Mouse (Mus musculus): ENCODE data around the gene Per2.

Gene Per2

GRCm38 (mm10) chr1:91458223-91458861 lies 782 bp downstream of the Per2 start:
- DNase-seq (ENCODE audit: low spot score): no peak

- no peak for DNase-seq (ENCODE audit: low spot score)
These were observed 1.4 kb downstream of the Per2 start for GRCm38 (mm10) chr1:91457698-91458097.

- DNase-seq (ENCODE audit: low spot score): no peak
These were observed 2.0 kb downstream of the Per2 start for GRCm38 (mm10) chr1:91457116-91457515.

DNA sequence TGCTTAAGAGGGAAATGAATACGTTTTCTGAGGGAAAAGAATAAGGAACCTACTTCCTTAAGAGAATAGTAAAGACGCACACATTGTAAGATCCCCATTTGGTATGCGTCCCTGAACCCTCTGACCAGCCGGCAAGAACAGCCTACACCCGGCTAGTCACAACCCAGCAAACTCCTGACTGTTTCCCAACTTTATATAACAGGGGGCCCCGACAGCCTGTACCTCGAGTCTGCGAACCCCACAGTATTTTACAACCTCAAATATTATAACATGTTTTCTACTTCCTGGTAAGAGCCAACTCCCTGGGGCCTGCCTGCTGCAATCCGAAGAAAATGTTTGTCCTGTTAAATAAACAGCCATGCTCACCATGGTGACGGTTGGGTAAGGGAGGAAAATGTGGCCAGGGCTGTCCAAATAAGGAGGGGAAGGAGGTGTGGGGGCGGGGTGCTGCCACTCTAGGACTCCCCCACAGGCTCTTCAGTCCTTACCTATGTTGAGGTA lies 2.8 kb downstream of the Per2 start:
- DNase-seq (ENCODE audit: low spot score): peak; percentile 60

- no peak for DNase-seq (ENCODE audit: low spot score)
These were observed 3.4 kb downstream of the Per2 start for GRCm38 (mm10) chr1:91455661-91456161.

- no peak for DNase-seq (ENCODE audit: low spot score)
These were observed 4.2 kb downstream of the Per2 start for GRCm38 (mm10) chr1:91454927-91455326.

DNA sequence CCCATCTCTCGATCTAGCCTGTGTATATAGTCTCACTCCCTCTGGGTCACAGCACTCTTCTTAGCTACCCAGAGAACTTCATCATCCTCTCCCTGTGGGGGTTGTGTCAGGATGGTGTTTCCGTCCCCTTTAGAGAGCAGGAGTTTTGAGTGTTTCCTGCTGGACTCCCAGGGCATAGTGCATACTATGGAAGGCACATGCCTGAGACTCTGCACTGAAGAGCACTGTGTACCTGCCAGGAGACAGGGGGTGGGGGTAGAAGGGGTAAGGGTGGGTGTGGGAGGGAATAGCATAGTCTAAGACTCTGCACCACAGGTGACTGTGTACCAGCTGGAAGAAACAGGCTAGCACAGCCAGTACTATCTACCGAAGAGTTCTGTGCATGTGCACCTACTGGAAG lies 4.8 kb downstream of the Per2 start:
- no peak for DNase-seq (ENCODE audit: low spot score)

DNA sequence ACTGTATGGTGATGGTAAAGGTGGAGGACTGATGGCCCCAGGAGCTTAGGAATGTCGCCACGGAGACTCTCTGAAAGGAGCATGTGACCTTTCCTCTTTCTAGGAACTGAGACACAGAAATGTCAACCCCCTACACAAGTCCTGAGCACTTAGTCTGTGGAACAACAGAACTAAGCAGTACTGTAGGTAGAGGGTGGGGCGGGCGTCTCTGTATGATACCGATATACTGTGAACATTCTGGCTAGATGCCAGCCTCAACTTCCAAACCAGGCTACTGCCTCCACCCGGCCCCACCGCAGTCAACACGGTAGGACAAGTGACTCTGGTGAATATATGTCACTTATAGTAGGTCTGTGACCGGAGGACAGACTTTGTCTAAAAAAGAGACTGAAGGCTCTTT lies 5.2 kb downstream of the Per2 start:
- no peak for DNase-seq (ENCODE audit: low spot score)

GRCm38 (mm10) chr1:91451547-91452084 lies 7.5 kb downstream of the Per2 start:
- no peak for DNase-seq (ENCODE audit: low spot score)

GRCm38 (mm10) chr1:91450851-91451250 lies 8.3 kb downstream of the Per2 start:
- DNase-seq (ENCODE audit: low spot score): no peak

- DNase-seq (ENCODE audit: low spot score): peak; percentile 58
These were observed 10.4 kb downstream of the Per2 start for GRCm38 (mm10) chr1:91448688-91449087.

GRCm38 (mm10) chr1:91446511-91446910 lies 12.6 kb downstream of the Per2 start:
- DNase-seq (ENCODE audit: low spot score): no peak

DNA sequence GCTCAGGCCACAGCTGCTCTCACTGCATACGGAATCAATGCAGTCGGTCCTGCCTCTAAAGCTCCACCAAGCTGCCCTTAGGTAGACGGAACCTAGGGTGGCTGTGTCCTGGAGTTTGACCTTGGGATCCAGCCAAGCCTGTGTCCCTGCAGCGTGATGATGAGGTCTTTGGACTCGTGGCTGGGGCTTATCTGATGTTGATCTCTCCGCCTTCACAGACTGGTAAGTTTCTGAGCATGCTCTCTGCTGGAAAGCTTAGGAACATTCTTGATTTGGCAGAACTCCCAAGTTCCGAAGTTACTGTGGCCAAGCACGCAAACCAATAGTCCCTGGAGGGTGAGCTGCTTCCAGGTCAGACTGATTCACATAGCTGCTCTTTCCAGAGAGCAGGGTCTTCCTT lies 13.1 kb downstream of the Per2 start:
- peak; percentile 67 for DNase-seq (ENCODE audit: low spot score)

DNA sequence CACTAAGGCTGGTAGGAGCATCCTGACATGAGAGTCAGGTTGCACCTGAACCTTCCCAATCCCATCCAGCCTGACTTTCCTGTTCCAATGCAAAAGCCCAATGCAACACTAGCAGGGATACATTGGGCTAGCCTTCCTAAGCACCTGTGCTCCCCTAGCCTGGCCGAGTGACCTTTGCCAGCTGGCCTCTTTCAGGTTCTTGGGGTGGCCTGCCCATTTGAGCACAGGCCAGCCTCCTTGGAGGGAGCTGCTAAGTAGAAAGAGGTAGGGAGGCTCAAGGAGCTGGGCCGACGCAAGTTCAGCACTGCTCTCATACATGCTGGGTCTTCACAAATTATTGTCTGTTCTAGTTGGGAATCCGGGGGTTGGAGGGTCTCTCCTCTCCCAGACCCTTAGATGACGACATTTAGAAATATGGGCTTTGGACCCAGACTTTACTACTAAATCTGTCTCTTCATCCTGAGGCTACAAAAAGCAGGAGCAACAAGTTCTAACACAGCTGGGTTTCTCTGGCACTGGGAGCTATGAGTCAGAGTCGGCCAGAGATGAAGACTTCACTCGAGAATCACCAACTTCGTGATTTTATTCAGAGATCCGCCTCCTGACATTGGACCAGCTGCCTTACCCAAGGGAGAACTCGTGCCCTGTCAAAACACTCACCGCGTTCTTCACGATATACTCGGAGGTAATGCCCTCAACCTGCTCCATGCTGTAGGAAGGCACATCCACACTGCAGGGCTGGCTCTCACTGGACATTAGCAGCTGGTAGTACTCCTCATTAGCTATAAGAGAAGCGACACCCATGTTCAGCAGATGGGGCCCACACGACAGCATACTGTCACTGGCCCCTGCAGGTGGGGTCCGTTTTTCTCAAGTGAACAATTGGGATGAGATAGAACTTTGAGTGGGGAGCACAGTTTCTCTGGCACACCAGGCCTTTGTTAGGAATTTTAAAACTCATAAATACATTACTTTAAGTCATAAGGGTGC lies 14.0 kb downstream of the Per2 start:
- DNase-seq (ENCODE audit: low spot score): no peak

DNA sequence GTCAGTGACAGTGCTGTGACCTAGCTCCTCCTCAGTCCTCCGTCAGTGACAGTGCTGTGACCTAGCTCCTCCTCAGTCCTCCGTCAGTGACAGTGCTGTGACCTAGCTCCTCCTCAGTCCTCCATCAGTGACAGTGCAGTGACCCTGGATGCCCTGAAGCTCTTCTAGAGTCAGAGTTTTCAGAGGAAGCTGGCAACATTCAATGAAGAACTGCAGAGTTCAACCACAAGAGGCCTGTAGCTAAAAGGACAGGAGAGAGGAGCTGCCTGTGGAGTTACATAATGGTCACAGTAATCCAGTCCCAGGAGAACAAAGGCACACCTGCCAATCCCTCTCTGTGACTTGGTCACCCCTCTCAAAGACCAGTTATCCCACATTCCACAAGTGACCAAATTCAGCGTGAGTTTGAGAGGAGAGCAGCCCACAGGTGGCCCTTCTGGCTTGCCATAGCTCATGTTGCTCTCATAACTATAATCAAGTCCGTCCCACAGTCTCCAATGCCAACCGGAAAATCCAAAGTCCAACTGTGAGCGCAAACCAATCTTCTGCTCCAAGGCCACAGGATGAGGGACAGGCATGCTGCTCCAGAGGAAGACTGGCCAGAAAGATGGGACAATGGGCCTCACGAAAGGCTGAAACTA lies 16.7 kb downstream of the Per2 start:
- DNase-seq (ENCODE audit: low spot score): no peak

GRCm38 (mm10) chr1:91441855-91442254 lies 17.3 kb downstream of the Per2 start:
- DNase-seq (ENCODE audit: low spot score): no peak

DNA sequence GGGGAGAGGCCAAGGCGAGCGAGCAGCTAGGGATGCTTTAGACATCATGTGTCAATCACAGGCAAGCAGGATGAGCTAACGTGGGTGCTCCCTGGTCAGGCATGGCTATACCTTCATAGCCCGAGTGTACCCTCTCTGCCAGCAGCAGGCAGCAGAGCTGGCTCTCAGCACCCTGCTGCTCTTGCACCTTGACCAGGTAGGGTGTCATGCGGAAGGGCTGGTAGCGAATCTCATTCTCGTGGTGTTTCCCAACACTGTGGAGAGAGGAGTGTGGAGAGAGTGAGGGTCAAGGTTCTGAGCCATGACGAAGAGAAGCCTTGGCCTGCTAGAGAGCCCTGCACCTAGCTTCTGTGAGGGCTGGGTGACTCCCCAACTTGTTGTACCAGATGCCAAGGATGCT lies 19.3 kb downstream of the Per2 start:
- no peak for DNase-seq (ENCODE audit: low spot score)

- DNase-seq (ENCODE audit: low spot score): no peak
These were observed 21.6 kb downstream of the Per2 start for GRCm38 (mm10) chr1:91437573-91437972.

DNA sequence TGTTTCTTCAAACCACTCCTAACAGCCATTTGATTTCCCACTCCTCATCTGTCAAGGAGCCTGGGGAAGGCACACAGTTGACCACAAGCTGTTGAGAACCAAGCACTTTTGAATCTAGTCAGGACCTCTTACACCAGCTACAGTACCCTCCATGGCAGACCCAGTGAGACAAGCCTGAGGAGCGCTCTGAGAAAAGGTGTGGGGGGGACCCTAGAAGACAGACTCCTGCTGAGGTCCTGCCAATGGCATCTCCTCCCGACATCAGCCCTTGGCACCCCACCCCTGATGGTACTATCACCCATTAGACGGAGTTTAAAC lies 22.1 kb downstream of the Per2 start:
- DNase-seq (ENCODE audit: low spot score): no peak

DNA sequence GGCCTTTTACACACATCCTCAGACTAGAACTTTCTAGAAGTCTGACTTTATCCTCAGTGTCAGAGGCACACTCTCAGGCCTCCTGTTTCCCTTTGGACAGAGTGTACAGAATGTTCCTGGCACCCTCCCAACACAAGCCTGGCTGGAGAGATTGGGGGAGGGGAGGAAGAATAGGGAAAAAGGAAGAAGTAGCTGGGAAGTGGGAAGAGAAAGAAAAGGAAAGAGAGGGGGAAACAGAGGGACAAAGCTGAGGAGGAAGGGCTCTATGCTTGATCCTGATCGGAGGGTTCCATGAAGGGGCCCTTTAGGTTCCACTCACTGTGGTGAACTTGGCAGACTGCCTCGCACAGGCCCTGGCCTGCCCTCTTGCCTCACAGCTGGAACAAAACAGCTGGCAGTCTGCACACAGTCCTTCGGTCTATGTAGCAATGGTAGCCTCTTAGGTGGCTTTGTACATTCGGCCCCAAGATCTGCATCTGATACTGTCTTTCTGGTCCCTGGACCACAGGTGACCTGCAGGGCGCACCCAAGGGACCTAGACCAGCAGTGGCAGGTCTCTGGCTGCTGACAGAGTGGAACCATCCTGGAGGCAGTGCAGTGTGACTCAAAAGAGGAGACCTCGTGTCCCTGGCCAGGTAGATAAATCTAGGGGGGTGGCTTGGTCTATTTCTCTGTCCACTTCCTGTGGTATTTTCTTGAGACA lies 22.6 kb downstream of the Per2 start:
- peak; percentile 69 for DNase-seq (ENCODE audit: low spot score)

DNA sequence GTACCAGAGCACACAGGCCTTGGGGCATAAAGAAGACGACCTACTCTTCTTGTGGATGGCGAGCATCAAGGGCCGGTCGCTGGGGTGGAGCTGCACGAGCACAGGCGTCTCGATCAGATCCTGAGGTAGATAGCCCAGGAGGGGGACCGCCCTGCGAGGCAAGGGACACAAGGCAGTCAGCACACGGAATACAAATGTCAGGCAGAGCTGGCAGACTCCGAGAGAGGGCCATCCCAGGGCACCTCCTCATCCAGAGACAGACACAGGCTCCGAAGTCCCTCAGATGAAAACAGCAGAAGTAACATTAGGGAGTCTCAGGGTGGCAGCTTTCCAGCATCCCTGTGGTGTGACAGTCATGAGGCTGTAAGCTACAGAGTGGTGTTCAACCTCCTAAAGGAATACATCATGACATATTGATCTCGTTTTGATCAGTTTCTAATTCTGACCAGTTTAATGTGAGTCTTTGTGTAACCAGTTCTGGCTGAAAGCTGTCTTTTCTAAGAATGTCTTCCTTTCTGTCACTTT lies 23.5 kb downstream of the Per2 start:
- no peak for DNase-seq (ENCODE audit: low spot score)
